Mouse (Mus musculus) gastrocnemius, postnatal 25 days (tissue): ENCODE results near the gene Usp19. TPM values are rescaled to one million over a fixed set of nuclear protein-coding genes. Genes with fewer than 3 reads are reported as not detected.

Source experiments
- DNase-seq: peaks from one replicate; pipeline ENCODE4 v3.0.0; 2022
- total RNA-seq, 2 experiments: library from RNA; stranded (reverse); gene quantifications; 1 replicate in 1 of 2; 2 replicates in 1 of 2; pipeline ENCODE4 v1.2.3; 2021

The Usp19 gene
- total RNA-seq, 2 experiments from 2014 or later, result 101 to 103 TPM

GRCm38 (mm10) chr9:108494146-108494825 lies 3.9 kb downstream of the Usp19 start:
- DNase-seq, result no peak

- no peak for DNase-seq
These were observed 4.5 kb downstream of the Usp19 start for GRCm38 (mm10) chr9:108494905-108495304.

GRCm38 (mm10) chr9:108499231-108499630 lies 8.8 kb downstream of the Usp19 start:
- DNase-seq, result no peak

- no peak for DNase-seq
These were observed 9.5 kb downstream of the Usp19 start for GRCm38 (mm10) chr9:108499943-108500342.

- no peak for DNase-seq
These were observed 16.5 kb downstream of the Usp19 start for GRCm38 (mm10) chr9:108506901-108507300.

- DNase-seq, result peak; percentile 93
These were observed 17.4 kb downstream of the Usp19 start, which contains the start of gene Qars for GRCm38 (mm10) chr9:108507619-108508434. Qars (plus strand) TSS chr9:108507706.

GRCm38 (mm10) chr9:108508776-108509175 lies 18.4 kb downstream of the Usp19 start:
- DNase-seq, result no peak

GRCm38 (mm10) chr9:108516380-108517251 lies 26.2 kb downstream of the Usp19 start, which contains the start of gene Qrich1:
Qrich1 (plus strand) TSS chr9:108516806.
- peak; percentile 96 for DNase-seq

GRCm38 (mm10) chr9:108517253-108517930 lies 27.0 kb downstream of the Usp19 start:
- peak; percentile 83 for DNase-seq

GRCm38 (mm10) chr9:108517931-108518332 lies 27.5 kb downstream of the Usp19 start:
- DNase-seq, result no peak

- no peak for DNase-seq
These were observed 31.2 kb downstream of the Usp19 start for GRCm38 (mm10) chr9:108521604-108522003.

- DNase-seq, result no peak
These were observed 32.9 kb downstream of the Usp19 start for GRCm38 (mm10) chr9:108523341-108523740.

- DNase-seq, result no peak
These were observed 35.0 kb downstream of the Usp19 start for GRCm38 (mm10) chr9:108525400-108525799.

- no peak for DNase-seq
These were observed 40.6 kb downstream of the Usp19 start for GRCm38 (mm10) chr9:108530954-108531353.

- DNase-seq, result no peak
These were observed 41.1 kb downstream of the Usp19 start for GRCm38 (mm10) chr9:108531496-108531895.

- DNase-seq, result no peak
These were observed 50.4 kb downstream of the Usp19 start for GRCm38 (mm10) chr9:108540846-108541245.

GRCm38 (mm10) chr9:108545986-108546385 lies 55.6 kb downstream of the Usp19 start:
- DNase-seq, result no peak

GRCm38 (mm10) chr9:108546875-108547274 lies 56.5 kb downstream of the Usp19 start:
- DNase-seq, result no peak
